Mouse (Mus musculus): Measurements from ENCODE around the gene Rps6kl1. TPM values are rescaled to one million over a fixed set of nuclear protein-coding genes. Genes with fewer than 3 reads are reported as not detected.

Gene Rps6kl1
- polyA plus RNA-seq, 1 experiment from 2014 or later: 3.8 TPM

DNA sequence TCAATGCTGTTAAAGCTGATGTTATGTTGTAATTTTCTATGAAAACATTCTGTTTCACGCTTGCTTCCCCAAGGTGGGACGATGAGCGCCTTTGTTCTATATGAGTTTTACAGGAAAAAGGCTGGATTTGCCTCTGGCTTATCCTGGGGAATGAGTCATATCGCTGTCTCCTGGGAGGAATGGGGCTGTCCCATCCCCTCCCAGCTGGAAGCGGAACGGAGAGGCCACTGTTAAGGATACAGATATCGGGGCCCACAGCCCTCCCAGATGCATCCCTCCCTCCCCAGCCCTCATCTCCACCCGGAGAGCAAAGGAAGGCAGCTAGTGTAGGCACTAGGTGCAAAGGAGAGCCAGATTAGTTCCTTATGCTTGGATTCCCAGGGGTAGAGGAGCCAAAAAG, 34.7 kb upstream of the Rps6kl1 start:
- no peaks in the 10 kb centered on the region for H3K9me3 ChIP-seq
- no peak overlapping the region for H3K4me3 ChIP-seq
- peaks cover 29% of the 10 kb centered on the region for H3K27me3 ChIP-seq (ENCODE audit: insufficient read depth, poor library complexity, severe bottlenecking)
- DNase-seq (ENCODE audit: low spot score): no peak
- no peaks in the 10 kb centered on the region for H3K36me3 ChIP-seq
- H3K4me1 ChIP-seq (replicated peaks): peaks cover 29% of the 10 kb centered on the region
- H3K27ac ChIP-seq: no peak overlapping the region
- 65% methylated on average over 8 of the region's 8 CpGs for WGBS

DNA sequence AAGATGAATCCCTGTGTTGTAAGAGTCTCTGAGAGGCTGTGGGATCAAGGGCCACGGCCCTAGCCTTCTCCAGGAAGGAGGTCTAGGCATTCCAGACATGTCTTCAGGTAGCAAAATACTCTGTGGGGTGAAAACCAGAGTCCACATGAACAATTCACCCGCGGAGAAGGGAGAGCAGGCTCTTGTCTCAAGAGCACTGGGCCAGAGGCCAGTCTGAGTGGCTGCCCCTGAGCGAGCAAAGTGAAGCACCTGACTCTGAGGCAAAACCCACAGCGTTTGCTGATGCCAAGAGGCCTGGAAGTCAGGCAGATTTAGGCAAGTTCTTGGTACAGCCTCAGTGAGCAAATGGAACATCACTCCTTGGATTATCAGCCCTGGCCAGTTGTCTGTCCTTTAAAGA, 33.1 kb upstream of the Rps6kl1 start:
- Histone ChIP-seq H3K27ac (no peak overlapping the region), H3K27me3 (ENCODE audit: insufficient read depth, poor library complexity, severe bottlenecking) (peaks cover 46% of the 10 kb centered on the region)
- WGBS: 67% methylated on average over 5 of the region's 5 CpGs

DNA sequence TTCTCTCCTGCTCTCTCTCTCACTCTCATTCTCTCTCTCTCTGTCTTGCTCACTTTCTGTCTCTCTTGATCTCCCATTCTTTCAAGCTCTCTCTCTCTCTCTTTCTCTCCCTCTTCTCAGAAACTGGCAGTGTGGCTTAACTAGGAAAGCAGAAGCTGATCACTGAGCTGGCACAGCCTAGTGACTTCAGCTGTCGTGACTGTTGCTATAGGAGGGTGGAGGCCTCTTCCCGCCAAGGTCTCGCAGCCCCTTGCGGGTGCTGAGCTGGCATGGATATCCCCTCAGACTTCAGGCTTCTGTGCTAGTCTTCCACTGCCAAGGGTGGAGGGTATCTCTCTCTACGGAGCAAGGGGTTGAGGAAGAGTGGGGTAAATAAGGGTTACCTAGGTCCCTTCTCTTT, 31.8 kb upstream of the Rps6kl1 start:
- Histone ChIP-seq H3K27me3 (ENCODE audit: insufficient read depth, poor library complexity, severe bottlenecking) (peaks cover 58% of the 10 kb centered on the region), H3K4me1 (replicated peaks) (peaks cover 42% of the 10 kb centered on the region), H3K9me3 (no peaks in the 10 kb centered on the region), H3K27ac (peak overlapping the region; percentile 40; the same call in 1 of the 2 replicates), H3K36me3 (no peaks in the 10 kb centered on the region), H3K4me3 (no peak overlapping the region)
- 69% methylated on average over 5 of the region's 5 CpGs for WGBS
- no peak for DNase-seq (ENCODE audit: low spot score)

More for the DNA sequence above, 33.1 kb upstream of the Rps6kl1 start:
- Histone ChIP-seq H3K36me3 (no peaks in the 10 kb centered on the region), H3K9me3 (no peaks in the 10 kb centered on the region), H3K4me1 (replicated peaks) (peaks cover 30% of the 10 kb centered on the region), H3K4me3 (no peak overlapping the region)
- no peak for DNase-seq (ENCODE audit: low spot score)

DNA sequence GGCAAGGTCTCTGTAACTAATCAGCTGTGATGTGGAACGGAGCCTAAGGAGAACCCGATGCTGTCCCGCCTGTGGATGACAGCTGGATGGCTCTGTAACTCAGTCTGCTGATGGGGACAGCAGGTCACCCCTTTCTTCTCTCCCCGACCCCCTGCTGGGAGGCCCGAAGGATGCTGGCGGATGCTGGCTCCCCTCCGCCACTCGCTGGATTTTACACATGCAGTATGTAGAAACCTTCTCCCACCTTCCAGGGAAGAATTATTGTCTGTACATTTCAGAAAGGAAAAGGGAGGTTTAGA, 31.2 kb upstream of the Rps6kl1 start:
- H3K4me1 ChIP-seq (replicated peaks): peaks cover 48% of the 10 kb centered on the region
- H3K36me3 ChIP-seq: no peaks in the 10 kb centered on the region
- no peaks in the 10 kb centered on the region for H3K9me3 ChIP-seq
- WGBS: 4% methylated on average over 8 of the region's 8 CpGs
- peak overlapping the region; percentile 28 for H3K4me3 ChIP-seq
- peaks cover 64% of the 10 kb centered on the region for H3K27me3 ChIP-seq (ENCODE audit: insufficient read depth, poor library complexity, severe bottlenecking)
- DNase-seq (ENCODE audit: low spot score): peak; percentile 58
- peak overlapping the region; percentile 46; the same call in 1 of the 2 replicates for H3K27ac ChIP-seq

DNA sequence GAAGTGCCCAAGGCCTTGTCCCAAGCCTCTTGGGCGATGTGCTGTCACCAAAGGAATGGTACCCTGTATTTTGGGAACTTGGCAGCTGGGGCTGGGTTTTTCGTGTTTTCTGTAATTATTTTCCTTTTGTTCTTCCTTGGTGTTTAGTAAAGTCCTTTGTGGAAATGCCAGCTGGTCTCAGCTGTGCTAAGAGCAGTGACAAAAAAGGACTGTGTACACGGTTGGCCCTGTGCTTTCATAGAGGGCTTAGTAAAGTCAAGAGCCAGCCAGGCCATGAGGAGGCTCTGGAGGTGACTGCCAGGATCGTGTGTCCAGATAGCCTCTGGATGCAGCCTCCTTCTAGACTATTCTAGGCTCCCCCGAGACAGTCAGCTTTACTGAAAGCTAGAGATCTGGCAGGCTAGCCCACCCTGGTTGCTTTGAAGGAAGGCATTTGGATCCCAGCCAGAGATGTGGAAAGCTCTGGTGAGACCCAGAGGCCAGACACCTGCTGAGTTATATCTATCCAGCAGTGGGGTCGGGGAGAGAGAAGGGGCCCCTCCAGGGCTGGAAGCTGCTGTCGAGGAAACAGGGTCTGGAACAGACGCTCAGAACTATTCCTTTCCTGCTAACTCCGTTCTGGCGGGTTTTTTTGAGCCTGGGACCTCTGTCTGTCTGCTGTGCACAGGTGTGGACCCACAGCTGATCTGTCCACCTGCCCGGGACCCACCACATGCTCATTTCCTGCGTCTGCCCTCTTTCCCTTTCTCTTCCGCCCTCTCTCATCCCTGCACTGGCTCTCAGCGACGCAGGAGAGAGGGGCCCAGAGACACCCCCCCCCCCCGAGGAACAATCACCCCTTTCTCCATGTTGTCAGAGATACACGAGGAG, 30.6 kb upstream of the Rps6kl1 start:
- Histone ChIP-seq H3K4me3 (peak overlapping the region; percentile 28), H3K27me3 (ENCODE audit: insufficient read depth, poor library complexity, severe bottlenecking) (peaks cover 70% of the 10 kb centered on the region)

DNA sequence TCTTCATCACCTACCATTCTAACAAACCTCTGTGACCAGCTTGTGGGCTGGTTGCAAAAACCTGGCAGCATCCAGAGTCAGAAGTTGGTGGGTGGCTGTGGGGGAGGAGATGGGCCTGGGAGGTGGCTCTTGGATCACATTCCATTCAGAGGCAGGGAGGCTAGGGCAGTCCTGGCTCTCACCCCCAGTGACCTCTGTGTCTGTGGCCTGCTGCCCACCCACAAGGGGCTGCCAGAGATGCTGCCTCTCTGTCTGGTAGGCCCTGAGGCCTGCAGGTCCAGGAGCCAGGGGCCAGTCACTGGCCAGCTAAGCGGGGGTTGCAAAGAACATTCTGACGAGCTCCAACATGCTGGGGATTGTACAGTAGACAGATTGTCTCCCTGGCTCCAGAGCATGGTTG, 27.2 kb upstream of the Rps6kl1 start:
- H3K4me3 ChIP-seq: no peak overlapping the region
- H3K9me3 ChIP-seq: no peaks in the 10 kb centered on the region
- WGBS: 53% methylated on average over 2 of the region's 2 CpGs
- peaks cover 70% of the 10 kb centered on the region for H3K4me1 ChIP-seq (replicated peaks)
- no peaks in the 10 kb centered on the region for H3K36me3 ChIP-seq
- peaks cover 86% of the 10 kb centered on the region for H3K27me3 ChIP-seq (ENCODE audit: insufficient read depth, poor library complexity, severe bottlenecking)
- DNase-seq (ENCODE audit: low spot score): no peak
- H3K27ac ChIP-seq: peak overlapping the region; percentile 6; the same call in 1 of the 2 replicates

More for the DNA sequence above, 30.6 kb upstream of the Rps6kl1 start:
- Histone ChIP-seq H3K36me3 (no peaks in the 10 kb centered on the region), H3K9me3 (no peaks in the 10 kb centered on the region), H3K27ac (peak overlapping the region; percentile 46), H3K4me1 (replicated peaks) (peaks cover 54% of the 10 kb centered on the region)
- no peak for DNase-seq (ENCODE audit: low spot score)
- WGBS: 27% methylated on average over 16 of the region's 17 CpGs

DNA sequence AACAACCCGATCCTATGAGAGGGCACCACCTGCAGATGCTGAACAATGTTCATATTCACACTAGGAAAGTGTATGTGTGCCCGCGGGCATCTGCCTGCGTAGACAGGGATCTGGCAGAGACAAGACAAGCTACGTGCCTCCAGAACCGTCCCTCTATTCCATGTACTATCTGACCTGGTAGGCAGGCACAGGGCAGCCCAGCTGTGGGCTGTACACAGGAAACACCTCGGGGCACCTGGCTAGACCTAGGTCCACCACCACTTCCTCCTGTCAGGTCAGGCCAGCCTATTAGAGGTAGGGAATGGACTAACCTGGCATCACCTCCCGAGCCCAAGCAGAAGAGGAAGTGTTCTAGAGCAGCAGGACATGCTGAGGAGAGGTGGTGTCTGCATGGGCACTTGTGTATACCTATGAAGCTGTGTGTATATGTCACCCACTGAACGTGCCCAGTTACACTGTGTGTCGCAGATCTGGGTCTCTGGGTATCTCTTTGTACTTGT, 26.7 kb upstream of the Rps6kl1 start, which contains the start of gene Pgf:
Gene Pgf (minus strand): TSS at position 51 of the 500 bp plus-strand sequence.
- peaks cover 81% of the 10 kb centered on the region for H3K27me3 ChIP-seq (ENCODE audit: insufficient read depth, poor library complexity, severe bottlenecking)
- no peaks in the 10 kb centered on the region for H3K36me3 ChIP-seq
- no peak for DNase-seq (ENCODE audit: low spot score)
- H3K4me1 ChIP-seq (replicated peaks): peaks cover 65% of the 10 kb centered on the region
- peak within 1 kb of the TSS; percentile 63 for H3K27ac ChIP-seq
- H3K4me3 ChIP-seq: peak within 1 kb of the TSS; percentile 46
- no peaks in the 10 kb centered on the region for H3K9me3 ChIP-seq
- WGBS: 75% methylated on average over 10 of the region's 10 CpGs

DNA sequence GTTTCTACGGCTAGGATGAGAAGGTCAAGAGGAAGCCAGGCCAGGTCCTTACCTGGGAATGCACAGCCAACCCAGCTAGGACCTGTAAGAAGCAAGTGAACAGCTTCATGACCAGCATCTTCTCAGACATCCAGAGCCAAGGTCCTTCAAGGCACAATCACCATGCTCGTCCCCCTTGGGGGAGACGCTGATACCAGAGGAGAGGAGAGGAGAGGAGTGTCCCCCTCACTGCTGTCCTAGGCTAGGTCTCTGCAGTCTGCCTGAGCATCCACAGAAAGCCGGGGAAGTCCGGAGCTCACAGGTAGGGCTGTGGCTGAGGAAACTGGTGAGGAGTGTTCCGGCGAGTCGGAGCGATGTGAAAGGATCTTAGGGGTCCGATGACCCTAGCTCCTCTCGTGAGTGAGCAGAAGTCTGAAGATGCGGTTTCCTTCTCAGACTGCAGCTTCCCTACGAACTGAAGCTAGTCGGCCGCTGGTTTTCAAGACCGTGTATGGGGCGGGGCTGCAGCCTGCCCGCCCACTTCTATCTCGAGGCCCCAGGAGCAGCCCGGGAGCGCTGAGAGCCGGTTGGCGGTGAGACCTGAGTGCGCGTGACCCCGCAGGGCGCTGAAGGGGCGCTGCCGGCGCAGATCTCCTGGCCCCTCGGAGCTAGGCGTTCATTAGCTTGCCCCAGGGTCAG, 25.9 kb upstream of the Rps6kl1 start:
- peak overlapping the region; percentile 46 for H3K4me3 ChIP-seq
- H3K27me3 ChIP-seq (ENCODE audit: insufficient read depth, poor library complexity, severe bottlenecking): peaks cover 74% of the 10 kb centered on the region
- DNase-seq (ENCODE audit: low spot score): peak; percentile 42
- H3K4me1 ChIP-seq (replicated peaks): peaks cover 57% of the 10 kb centered on the region
- H3K36me3 ChIP-seq: no peaks in the 10 kb centered on the region
- H3K9me3 ChIP-seq: no peaks in the 10 kb centered on the region
- WGBS: 3% methylated on average over 32 of the region's 32 CpGs
- H3K27ac ChIP-seq: peak overlapping the region; percentile 63

DNA sequence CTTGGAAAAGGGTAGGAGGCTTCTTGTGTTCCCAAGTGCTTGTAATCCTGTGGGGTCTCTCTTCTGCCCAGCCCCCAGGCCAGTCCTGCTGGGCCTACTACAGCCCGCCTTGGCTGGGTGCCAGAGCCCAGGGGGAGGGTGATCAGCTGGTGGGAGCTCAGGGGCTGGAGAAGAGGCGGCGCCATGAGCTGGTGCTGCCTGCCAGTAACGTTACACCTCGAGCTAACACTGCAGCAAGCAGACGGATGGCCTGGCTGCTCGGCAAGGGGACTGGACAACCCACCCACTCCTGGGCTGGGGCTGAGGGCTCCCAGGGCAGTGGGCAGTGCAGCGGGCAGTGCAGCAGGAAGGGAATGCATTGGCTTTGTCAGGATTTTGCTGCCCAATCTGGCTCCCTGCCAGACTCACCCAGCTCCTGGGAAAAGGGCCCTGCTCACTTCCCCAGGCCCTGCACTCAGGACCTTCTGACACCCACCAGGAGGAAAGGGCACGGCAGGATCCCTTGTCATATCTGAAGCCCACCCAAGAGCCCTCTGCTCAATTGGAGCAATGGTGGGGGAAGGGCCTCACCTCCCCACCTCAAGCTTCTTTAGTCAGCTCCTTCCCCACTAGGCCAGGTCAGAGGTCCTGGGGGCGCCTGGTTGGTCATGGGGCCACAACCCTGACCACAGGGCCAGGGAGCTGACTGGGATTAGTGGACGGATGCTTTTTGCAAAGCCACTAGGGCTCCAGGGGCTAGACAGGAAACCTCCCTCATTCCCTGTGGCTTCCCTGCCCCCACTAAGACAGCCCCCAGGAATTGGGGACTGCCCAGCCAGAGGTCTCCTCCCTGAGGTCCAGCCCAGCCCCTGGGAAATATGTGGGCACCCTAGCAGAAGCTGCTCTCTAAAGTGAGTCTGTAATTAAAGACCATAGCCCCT, 25.1 kb upstream of the Rps6kl1 start:
- Histone ChIP-seq H3K4me3 (peak overlapping the region; percentile 46), H3K4me1 (replicated peaks) (peaks cover 49% of the 10 kb centered on the region), H3K36me3 (no peaks in the 10 kb centered on the region), H3K27me3 (ENCODE audit: insufficient read depth, poor library complexity, severe bottlenecking) (peaks cover 66% of the 10 kb centered on the region), H3K27ac (peak overlapping the region; percentile 63), H3K9me3 (no peaks in the 10 kb centered on the region)
- peak; percentile 61 for DNase-seq (ENCODE audit: low spot score)
- 9% methylated on average over 11 of the region's 11 CpGs for WGBS

DNA sequence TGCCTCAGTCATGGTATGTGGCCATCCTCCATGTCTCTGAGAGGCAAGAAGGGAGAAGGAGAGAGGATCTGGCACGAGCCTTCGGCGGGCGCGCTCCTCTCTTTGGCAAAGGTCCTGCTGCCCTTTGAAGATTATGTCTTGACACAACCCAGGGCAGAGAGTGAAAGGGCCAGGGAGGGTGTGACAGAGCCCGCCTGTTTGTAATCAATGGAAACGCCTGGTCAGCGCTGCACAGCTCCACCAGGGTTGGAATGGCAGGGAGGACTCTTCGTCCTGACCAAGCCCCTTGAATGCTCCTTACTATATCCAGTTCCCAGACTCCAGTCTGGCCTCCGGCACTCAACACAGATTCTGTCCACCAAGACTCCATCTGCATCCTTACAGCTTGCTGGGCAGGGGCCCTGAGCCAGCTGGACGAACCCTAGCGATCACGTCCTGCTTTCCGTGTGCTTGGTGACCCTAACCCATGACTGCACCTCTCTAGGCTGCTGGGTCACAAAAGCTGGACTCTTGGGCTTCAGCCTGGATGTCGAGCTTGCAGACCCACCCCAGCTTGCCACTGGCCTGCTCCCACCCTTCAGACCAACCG, 24.1 kb upstream of the Rps6kl1 start:
- Histone ChIP-seq H3K9me3 (no peaks in the 10 kb centered on the region), H3K4me1 (replicated peaks) (peaks cover 46% of the 10 kb centered on the region), H3K27me3 (ENCODE audit: insufficient read depth, poor library complexity, severe bottlenecking) (peaks cover 56% of the 10 kb centered on the region), H3K27ac (peak overlapping the region; percentile 63), H3K4me3 (peak overlapping the region; percentile 46), H3K36me3 (no peaks in the 10 kb centered on the region)
- DNase-seq (ENCODE audit: low spot score): peak; percentile 18
- 47% methylated on average over 16 of the region's 16 CpGs for WGBS

DNA sequence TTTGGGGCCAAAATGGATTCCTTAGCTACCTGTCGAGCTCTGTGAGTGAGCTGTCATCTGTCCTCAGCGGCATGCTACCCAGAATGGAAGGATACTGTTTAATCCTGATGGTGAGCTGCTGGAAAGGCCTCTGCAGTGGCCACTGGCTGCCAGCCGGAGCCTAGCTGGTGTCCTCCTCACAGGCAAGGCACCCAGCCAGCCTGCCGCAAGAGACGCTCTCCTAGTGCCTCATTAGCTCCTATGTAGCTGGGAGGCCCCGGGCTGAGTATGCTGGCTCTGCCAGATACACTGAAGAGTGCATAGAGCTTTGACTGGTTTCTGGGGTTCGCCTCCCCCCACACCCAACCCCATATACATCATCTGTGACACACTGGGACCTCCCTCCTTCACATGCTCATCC, 23.0 kb upstream of the Rps6kl1 start:
- no peak overlapping the region for H3K4me3 ChIP-seq
- no peaks in the 10 kb centered on the region for H3K9me3 ChIP-seq
- WGBS: 73% methylated on average over 7 of the region's 7 CpGs
- DNase-seq (ENCODE audit: low spot score): no peak
- no peaks in the 10 kb centered on the region for H3K36me3 ChIP-seq
- peaks cover 54% of the 10 kb centered on the region for H3K4me1 ChIP-seq (replicated peaks)
- peaks cover 45% of the 10 kb centered on the region for H3K27me3 ChIP-seq (ENCODE audit: insufficient read depth, poor library complexity, severe bottlenecking)
- no peak overlapping the region for H3K27ac ChIP-seq

DNA sequence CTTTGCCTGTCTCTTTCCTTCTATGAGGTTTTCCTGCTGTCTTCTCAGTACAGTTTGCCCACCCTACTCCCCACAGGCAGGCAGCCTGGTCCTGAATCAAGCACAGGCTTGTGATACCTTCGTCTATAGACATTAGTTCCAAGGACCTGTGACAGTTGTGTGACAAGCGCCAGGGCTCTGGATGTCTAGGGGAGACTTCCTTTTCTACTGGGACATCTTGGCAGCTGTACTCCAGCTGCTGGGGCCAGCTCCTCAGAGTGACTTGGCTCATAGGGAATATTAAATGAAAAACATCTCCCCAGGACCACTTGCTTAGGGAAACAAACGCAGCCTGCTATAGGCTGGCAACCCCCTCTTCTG, 19.9 kb upstream of the Rps6kl1 start:
- Histone ChIP-seq H3K4me1 (replicated peaks) (peaks cover 23% of the 10 kb centered on the region), H3K27me3 (ENCODE audit: insufficient read depth, poor library complexity, severe bottlenecking) (peaks cover 20% of the 10 kb centered on the region), H3K36me3 (peaks cover 5% of the 10 kb centered on the region; the same call in 1 of the 2 replicates), H3K9me3 (no peaks in the 10 kb centered on the region), H3K27ac (no peak overlapping the region), H3K4me3 (no peak overlapping the region)
- 80% methylated on average over 3 of the region's 3 CpGs for whole genome bisulfite sequencing
- DNase-seq (ENCODE audit: low spot score): no peak
